Mouse (Mus musculus) adrenal gland, postnatal 25 days (tissue): ENCODE results near the gene Ahcyl2. TPM values are rescaled to one million over a fixed set of nuclear protein-coding genes. Genes with fewer than 3 reads are reported as not detected.
"Not testable (repeated sequence)": the region's sequence is repeated elsewhere in the genome, so short reads cannot be mapped to it uniquely, and the experiment has no call there.

Source experiments
- DNase-seq: peaks from one replicate; pipeline ENCODE4 v3.0.0; 2021; ENCODE audit warnings: mixed read lengths
- long read RNA-seq: library from polyadenylated mRNA; stranded (forward); transcript quantifications from one replicate; pipeline ENCODE4 v2.0.0, GENCODE M21; 2021
- total RNA-seq: library from RNA; stranded (reverse); gene quantifications from 2 replicates; pipeline ENCODE4 v1.2.3, GENCODE M21; 2021

Ahcyl2 gene
- 137 and 156 TPM in 2 replicates for total RNA-seq
- long read RNA-seq, full-length matches to known transcripts = 17 of 26 reads
- long read RNA-seq, partial matches to known transcripts = 3 of 26 reads
- long read RNA-seq, other reads (novel, unspliced or antisense) = 6 of 26 reads

DNA sequence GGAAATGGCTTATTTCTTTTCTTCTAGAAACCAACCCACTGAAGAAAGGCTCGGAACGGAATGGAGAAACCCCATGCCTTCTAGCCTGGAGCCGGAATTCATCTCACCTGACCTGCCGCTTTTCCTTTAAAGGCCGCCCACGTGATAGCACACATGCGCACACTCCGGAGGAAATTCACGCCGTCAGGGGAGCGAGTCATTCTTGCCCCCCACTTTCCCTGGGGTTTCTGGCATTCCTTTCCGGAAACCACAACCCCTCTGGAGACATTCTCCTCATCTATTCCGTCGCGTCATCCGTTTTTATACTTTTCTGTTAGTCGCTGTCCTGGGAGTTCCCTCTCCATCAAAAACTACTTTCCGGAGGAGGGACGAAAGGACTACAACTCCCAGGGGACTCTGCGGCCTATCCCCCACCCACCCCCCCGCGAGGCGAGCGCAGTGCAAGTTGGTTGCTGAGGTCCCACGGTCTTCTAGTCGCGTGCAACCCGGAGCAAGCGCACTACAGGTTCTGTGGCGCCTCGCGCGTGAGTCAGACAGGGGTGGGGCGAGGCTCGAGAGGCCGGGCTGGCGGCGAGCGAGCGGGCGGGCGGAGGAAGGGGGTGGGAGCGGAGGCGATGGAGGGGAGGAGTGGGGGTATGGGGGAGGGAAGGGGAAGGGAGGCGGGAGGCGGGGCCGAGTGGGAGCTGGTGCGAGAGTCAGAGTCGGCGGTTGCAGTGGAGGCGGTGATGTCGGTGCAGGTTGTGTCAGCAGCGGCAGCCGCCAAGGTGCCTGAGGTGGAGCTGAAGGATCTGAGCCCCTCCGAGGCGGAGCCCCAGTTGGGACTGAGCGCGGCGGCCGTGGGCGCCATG, at the start of gene Ahcyl2:
TSS of gene Ahcyl2 (plus strand) at position 199 of the 848 bp plus-strand sequence.
- peak; percentile 97 for DNase-seq

GRCm38 (mm10) chr6:29718894-29719329, 48.9 kb upstream of the Ahcyl2 start:
- DNase-seq = peak; percentile 60

DNA sequence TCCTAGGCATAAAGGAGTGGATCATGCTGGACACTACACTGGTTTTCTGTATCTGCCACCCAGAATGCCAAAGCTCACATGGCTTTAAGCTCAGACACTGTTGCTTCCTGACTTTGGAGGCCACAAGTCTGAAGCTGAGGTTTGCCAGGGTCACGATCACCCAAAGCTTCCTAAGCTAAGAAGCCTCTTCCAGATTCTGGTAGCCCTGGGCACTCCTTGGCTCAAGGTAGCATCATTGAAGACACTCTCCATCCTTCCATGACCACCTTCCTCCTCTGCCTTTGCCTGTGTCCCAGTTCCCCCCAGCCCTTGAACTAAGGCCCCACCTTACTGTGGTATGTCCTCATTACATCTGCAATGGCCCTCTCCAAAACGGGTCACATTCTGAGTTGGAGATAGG, 45.9 kb upstream of the Ahcyl2 start:
- DNase-seq = no peak

DNA sequence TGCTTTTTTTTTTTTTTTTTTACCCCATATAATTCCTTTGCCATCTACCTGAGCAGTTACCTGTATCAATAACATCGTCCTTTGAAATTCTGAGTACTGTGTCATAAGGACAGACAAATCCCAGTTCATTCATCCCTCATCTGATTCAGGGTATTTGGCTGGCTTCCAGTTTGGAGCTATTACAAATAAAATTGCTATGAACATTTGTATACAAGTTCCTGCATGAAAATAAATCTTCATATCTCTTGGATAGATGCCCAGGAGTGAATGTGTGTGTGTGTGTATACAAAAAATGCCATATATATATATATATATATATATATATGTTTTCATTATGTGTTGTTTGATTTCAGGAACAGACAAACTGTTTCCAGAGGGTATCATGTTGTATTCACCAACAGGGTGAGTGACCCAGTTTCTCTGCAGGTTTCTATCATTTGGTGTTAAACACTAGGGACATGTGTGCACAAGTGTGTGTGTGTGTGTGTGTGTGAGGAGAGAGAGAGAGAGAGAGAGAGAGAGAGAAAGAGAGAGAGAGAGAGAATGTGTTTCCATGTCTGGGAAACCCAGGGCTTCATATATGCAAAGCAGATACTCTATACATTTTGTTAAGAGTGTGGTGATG, 41.1 kb upstream of the Ahcyl2 start:
- no peak for DNase-seq

DNA sequence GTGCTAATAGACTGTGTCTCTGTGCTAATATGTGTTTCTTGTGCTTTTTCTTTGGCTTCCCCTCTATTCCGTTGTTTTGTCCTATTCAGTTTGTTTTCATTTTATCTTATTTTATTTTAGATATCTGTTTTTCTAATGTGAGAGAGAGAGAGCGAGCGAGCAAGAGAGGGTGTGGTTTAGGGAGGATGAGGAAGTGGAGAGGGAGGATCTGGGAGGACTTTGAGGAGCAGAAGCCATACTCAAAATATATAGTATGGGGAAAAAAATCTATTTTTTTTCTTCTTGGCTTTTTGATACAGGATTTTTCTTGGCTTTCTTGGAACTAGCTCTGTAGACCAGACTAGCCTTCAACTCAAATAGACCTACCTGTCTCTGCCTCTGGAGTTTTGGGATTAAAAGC, 39.8 kb upstream of the Ahcyl2 start:
- no peak for DNase-seq

GRCm38 (mm10) chr6:29729491-29729890, 38.3 kb upstream of the Ahcyl2 start:
- no peak for DNase-seq

GRCm38 (mm10) chr6:29735336-29735688, 32.5 kb upstream of the Ahcyl2 start, which contains the start of gene Smo:
Smo (plus strand) TSS chr6:29735503.
- DNase-seq = peak; percentile 83

- peak; percentile 67 for DNase-seq
These were observed 31.9 kb upstream of the Ahcyl2 start for GRCm38 (mm10) chr6:29735689-29736451.

GRCm38 (mm10) chr6:29736610-29737458, 31.0 kb upstream of the Ahcyl2 start:
- no peak for DNase-seq

- no peak for DNase-seq
These were observed 16.2 kb upstream of the Ahcyl2 start for GRCm38 (mm10) chr6:29751466-29752152.

DNA sequence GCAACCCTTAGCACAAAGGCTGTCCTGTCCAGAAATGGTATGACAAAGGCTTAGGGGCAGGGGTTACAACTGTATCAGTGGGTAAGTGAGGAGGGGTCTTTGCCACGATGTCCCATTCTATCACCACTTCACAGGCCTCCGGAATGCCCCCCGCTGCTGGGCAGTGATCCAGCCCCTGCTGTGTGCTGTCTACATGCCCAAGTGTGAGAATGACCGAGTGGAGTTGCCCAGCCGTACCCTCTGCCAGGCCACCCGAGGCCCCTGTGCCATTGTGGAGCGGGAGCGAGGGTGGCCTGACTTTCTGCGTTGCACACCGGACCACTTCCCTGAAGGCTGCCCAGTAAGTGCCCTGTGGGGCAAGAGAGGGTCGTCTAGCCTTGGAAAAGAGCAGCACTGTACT, 14.5 kb upstream of the Ahcyl2 start:
- no peak for DNase-seq

GRCm38 (mm10) chr6:29756001-29756400, 11.8 kb upstream of the Ahcyl2 start:
- DNase-seq = no peak

GRCm38 (mm10) chr6:29756476-29756875, 11.3 kb upstream of the Ahcyl2 start:
- DNase-seq = no peak

GRCm38 (mm10) chr6:29758417-29758816, 9.4 kb upstream of the Ahcyl2 start:
- DNase-seq = peak; percentile 68

DNA sequence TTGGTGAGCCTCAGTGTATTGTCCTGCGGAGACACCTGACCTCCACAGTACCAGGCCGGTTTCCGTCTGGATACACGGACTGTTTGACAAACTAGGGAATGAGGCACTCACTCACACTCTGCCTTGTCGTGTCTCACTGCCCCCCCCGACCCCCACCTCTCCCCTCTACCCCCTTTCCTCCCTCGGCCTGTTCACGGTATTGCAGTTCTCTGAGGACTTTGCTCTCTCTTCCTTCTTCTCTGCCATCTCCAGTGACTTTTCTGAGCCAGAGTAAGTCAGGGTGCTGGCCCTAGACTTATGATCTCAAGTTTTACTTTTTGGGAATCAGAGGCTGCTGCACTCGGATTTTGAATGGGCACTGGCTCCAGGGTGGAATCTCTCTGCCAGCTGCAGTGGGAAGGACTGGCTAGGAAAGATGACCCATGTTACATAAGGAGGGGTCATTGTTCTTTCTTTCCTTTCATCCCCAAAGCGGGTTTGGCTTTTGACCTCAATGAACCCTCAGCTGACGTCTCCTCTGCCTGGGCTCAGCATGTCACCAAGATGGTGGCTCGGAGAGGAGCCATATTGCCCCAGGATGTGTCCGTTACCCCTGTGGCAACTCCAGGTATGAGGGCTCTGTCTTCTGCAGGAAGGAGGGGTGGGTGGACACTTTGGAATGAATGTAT, 8.7 kb upstream of the Ahcyl2 start:
- no peak for DNase-seq

- DNase-seq = not testable (repeated sequence)
These were observed 7.4 kb upstream of the Ahcyl2 start for GRCm38 (mm10) chr6:29760397-29760796.

DNA sequence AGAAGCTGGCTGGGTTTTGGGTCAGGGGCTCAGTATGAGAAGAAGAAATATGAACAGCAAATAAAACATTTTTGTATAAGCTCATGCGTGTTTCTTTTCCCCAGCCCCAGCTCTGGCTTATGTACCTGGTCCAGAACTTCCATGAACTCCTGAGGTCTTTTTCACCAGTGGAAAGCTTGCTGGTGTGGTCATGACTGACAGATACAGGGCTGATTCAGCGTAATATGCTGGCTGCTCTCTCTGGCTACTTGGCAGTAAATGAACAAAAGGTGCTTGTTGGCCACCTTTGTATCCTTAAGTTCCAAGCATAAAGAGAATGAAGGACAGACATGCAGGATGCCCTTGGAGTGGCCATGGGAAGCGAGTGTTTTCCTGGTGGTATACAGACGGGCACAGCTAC, 6.5 kb upstream of the Ahcyl2 start:
- no peak for DNase-seq

- DNase-seq = no peak
These were observed 5.3 kb upstream of the Ahcyl2 start for GRCm38 (mm10) chr6:29762524-29762923.

GRCm38 (mm10) chr6:29766874-29767273, 937 bp upstream of the Ahcyl2 start:
- no peak for DNase-seq

- peak; percentile 49 for DNase-seq
These were observed 1.1 kb downstream of the Ahcyl2 start for GRCm38 (mm10) chr6:29768791-29769441.
